Mouse (Mus musculus) large intestine, adult 2 months (tissue): ENCODE results near the gene Cdca4. TPM values are rescaled to one million over a fixed set of nuclear protein-coding genes. Genes with fewer than 3 reads are reported as not detected.

Experiments
- DNase-seq: peaks from one replicate; pipeline ENCODE4 v3.0.0-alpha.2; 2012; ENCODE audit warnings: low read depth, low spot score
- WGBS: fragments of 180-500 bp; shearing (Covaris S2); methylation state at CpG from one replicate; pipeline ENCODE4 v1.1.7; 2018; 5-methylcytosine and 5-hydroxymethylcytosine counted together
- polyA plus RNA-seq: library from polyadenylated mRNA; depleted of rRNA; stranded (reverse); fragments of >200 nt; gene quantifications from 2 replicates; pipeline ENCODE4 v1.2.3, GENCODE M21; 2012

The Cdca4 gene
- polyA plus RNA-seq, 1 experiment = 26.2 TPM

DNA sequence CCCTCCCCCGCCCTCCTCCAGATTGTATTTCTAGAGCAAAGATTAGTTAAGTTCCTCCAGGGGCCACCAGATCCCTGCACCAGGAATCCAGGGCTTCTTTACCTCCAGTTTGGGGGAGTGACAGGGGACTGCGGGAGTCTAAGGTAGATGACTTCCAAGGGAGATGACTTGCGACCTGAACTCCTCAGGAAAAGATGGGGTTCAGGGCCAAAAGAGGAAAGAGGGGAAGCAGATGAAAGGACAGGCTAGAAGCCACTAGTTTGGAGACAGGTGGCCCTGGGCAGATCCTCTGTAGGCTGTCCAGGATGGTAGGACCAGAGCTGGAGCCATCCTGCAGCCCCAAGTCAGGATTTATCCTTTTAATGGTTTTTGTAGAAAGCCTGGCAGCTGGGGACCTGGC, 26.3 kb downstream of the Cdca4 start:
- no peak for DNase-seq
- WGBS = 30% methylated on average over 3 of the region's 3 CpGs

DNA sequence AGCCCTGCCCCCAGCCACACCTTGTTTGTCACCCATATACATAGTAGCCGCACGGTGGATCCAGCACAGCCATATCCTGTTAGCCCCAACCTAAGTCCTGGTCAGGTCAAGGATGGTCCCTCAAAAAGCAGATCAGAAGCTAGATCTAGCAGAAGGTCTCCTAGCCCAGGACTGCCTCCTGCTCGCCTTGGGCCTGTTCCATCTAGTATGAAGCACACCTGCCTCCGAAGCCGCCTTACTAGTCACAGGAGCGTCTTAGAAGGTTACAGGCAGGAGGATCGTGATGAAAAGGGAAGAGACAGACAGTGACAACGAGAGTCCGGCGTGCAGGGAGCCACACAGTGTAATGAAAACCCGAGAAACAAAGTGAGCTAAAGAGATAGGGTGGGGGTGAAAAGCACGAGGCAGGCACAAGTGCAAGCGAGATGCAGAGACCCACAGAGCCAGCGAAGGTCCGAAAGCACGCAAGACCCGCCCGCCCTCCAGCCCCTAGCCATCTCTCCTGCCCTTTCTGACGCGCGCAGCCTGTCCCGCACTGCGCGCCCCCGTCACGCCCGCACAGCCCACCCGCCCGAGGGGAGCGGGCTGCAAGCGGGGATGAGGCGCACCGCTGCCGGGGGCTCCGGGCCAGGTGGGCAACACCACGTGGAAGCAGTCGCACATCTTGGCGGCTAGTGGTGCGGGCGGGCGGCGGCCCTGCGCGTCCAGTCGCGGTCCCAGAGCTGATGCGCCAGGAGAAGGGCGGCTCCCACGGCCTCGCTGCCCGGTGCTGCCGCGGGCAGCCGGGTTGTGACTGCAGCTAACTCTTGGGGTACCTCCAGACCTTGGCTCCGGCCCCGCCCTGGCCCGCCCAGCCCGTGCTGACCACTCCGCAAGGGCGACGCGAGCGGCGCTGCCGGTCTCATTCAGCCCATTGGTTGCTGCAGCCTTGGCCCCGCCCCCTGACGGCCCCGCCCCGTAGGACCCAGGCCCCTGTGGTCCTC, 27.1 kb downstream of the Cdca4 start, which contains the start of gene Ahnak2:
TSS of gene Ahnak2 (minus strand) at position 794 of the 983 bp plus-strand sequence.
- 3% methylated on average over 63 of the region's 69 CpGs for WGBS
- DNase-seq = no peak

- no peak for DNase-seq
- 10% methylated on average over 4 of the region's 4 CpGs for WGBS
Measured at GRCm38 (mm10) chr12:112800476-112800875, 28.7 kb downstream of the Cdca4 start.

- WGBS = 87% methylated on average over 10 of the region's 10 CpGs
- DNase-seq = no peak
Measured at GRCm38 (mm10) chr12:112799237-112799970, 29.8 kb downstream of the Cdca4 start.

GRCm38 (mm10) chr12:112798716-112799115, 30.5 kb downstream of the Cdca4 start:
- no peak for DNase-seq
- WGBS = 68% methylated on average over 5 of the region's 5 CpGs

- DNase-seq = no peak
- WGBS = 16% methylated on average over 5 of the region's 5 CpGs
Measured at GRCm38 (mm10) chr12:112798332-112798681, 30.9 kb downstream of the Cdca4 start.

- 16% methylated on average over 15 of the region's 15 CpGs for WGBS
- no peak for DNase-seq
Measured at GRCm38 (mm10) chr12:112797672-112798331, 31.4 kb downstream of the Cdca4 start.

GRCm38 (mm10) chr12:112796551-112797510, 32.4 kb downstream of the Cdca4 start:
- no peak for DNase-seq
- WGBS = 30% methylated on average over 17 of the region's 17 CpGs

DNA sequence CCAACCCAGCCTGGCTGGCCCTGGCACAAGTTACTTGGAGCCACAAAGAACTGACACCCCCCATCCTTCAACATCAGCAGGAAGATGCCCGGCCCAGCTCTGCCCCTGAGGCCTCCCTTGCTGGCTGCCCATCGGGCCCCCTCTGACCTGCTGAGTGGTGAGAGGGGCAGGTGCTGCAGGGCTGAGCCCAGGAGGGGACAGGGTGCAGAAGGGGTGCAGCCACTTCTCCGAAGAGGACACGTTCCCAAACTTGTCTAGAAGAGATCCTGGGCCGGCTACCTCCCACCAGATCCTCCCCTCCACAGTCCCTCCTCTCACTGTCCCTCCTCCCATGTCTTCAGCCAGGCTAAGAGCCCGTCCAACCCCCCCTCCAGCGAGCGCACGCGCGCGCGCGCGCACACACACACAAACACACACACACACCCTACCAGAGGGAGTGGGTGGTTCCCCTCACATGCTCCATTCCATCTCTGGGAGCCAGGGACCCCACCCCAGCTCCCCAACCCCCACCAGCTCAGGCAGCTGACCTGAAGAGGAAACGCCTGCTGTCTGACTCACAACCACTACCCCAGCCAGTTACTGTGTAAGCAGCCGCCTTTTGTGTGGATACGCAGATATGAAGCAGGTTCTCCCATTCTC, 33.6 kb downstream of the Cdca4 start:
- no peak for DNase-seq
- WGBS = 12% methylated on average over 18 of the region's 18 CpGs

GRCm38 (mm10) chr12:112794998-112795397, 34.2 kb downstream of the Cdca4 start:
- WGBS = 77% methylated on average over 5 of the region's 5 CpGs
- no peak for DNase-seq

- WGBS = 43% methylated on average over 7 of the region's 7 CpGs
- DNase-seq = no peak
Measured at GRCm38 (mm10) chr12:112794356-112794816, 34.8 kb downstream of the Cdca4 start.

DNA sequence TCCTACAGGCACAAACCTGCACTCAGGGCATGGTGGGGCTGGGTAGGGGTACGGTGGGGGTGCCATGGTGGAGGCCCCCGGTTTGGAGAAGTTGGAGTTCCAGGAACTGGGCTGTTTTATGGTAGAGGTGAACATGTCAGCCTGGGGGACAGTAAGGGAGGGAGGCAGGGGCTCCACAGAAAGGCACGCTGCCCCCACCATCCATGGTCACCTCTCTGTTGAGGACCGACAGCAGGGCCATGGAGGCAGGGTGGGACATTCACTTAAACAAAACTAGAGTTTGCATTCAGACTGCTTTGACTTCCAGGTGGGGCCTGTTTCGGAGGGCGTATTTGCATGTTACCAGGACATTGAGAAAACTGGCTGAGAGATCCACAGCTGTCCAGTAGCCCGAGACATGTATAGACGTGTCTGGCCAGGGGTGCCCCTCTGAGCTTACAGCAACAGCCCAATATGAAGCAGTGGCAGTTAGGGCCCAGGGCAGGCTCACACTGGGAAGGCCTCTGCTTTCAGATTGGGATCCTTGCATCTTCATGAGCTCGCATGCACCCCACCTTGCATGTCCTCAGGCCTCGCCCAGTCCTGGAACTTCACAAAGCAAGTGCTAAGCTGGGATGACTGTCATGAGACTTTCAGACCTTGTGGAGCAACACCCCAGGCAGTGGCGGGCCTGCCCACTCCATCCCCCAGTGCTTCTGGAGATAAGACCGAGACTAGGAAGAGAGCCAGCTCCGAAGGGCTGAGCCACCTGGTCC, 35.4 kb downstream of the Cdca4 start:
- DNase-seq = no peak
- WGBS = 54% methylated on average over 13 of the region's 13 CpGs

- 28% methylated on average over 8 of the region's 8 CpGs for WGBS
- DNase-seq = no peak
Measured at GRCm38 (mm10) chr12:112791026-112791425, 38.2 kb downstream of the Cdca4 start.

- no peak for DNase-seq
- 89% methylated on average over 10 of the region's 10 CpGs for WGBS
Measured at GRCm38 (mm10) chr12:112774481-112774880, 54.7 kb downstream of the Cdca4 start.

GRCm38 (mm10) chr12:112774026-112774425, 55.2 kb downstream of the Cdca4 start:
- WGBS = 77% methylated on average over 6 of the region's 6 CpGs
- DNase-seq = no peak

DNA sequence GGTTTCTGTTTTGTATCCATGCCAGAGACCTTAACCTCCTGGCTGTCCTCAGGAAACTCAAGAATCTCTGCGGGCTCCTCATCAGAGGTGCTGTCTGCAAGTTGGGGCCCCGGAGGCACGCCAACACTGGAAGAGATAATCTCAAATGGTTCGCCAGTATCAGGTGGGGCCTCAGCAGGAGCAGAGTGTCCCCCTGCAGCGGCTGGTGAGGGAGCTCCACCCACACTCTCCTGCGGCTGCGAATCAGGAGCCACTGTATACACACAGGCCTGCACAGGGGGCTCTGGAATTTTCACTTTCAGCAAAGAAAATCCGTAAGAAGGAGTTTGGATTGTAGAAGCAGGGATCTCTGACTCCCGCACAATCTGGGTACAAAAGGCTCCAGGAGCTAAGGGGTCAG, 55.9 kb downstream of the Cdca4 start:
- DNase-seq = no peak
- WGBS = 43% methylated on average over 9 of the region's 9 CpGs

GRCm38 (mm10) chr12:112772306-112772705, 56.9 kb downstream of the Cdca4 start:
- no peak for DNase-seq
- WGBS = 86% methylated on average over 14 of the region's 14 CpGs

DNA sequence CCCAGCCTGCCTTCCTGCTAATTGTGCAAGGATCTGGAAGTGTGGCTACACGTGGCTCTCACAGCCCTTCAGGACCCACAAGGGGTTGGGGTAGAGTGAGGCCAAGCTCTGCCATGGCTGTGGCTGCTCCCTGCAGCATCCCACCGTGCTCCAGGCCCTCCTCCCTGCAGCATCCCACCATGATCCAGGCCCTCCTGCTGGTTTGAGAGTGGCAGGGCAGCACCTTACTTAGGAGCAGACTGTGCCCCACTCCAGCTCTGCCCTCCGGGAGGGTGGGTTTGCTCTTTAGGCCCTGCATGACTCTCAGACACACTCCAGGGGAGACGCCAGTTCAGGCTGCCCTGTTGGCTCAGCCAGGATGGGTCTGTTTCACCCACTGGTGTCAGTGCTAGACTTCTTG, 58.8 kb downstream of the Cdca4 start:
- 78% methylated on average over 4 of the region's 4 CpGs for WGBS
- no peak for DNase-seq
